Mouse (Mus musculus): ENCODE results near the gene Ngly1. TPM values are rescaled to one million over a fixed set of nuclear protein-coding genes. Genes with fewer than 3 reads are reported as not detected.

Ngly1 gene
- polyA plus RNA-seq (2012; rRNA removed) = 45.4 and 52.5 TPM in 2 replicates

- Histone ChIP-seq H3K27ac (ENCODE audit: control insufficient read depth, insufficient read depth, low read length) (peak within 1 kb of the TSS; percentile 35; the same call in 1 of the 2 replicates), H3K36me3 (ENCODE audit: control insufficient read depth, insufficient read depth, low read length) (no peaks in the 10 kb centered on the region), H3K4me3 (ENCODE audit: control insufficient read depth, insufficient read depth, low read length) (peak within 1 kb of the TSS; percentile 94), H3K27me3 (ENCODE audit: control insufficient read depth, insufficient read depth, low read length) (no peaks in the 10 kb centered on the region), H3K4me1 (replicated peaks; ENCODE audit: control insufficient read depth, insufficient read depth, low read length) (0 out of 2 replicates have a peak, but pooled peaks cover 2% of the 10 kb centered on the region)
- DNase-seq = peak; percentile 84
- TF ChIP-seq POLR2A (IDR thresholded peaks at IDR 0.05; ENCODE audit: control insufficient read depth, extremely low read depth, insufficient read depth, low read length, poor library complexity) = peak; percentile 99
- TF ChIP-seq CTCF (IDR thresholded peaks at IDR 0.05; ENCODE audit: borderline replicate concordance, control insufficient read depth, extremely low read depth, insufficient read depth, low read length, poor library complexity) = peak; percentile 27; the same call in 1 of the 2 replicates
- under 1% methylated on average over 65 of the region's 65 CpGs for WGBS
Measured at GRCm38 (mm10) chr14:16249171-16249874, at the start of gene Ngly1, which contains the start of gene Oxsm. Ngly1 (plus strand) TSS chr14:16249280. Oxsm (minus strand) TSS chr14:16249808.

GRCm38 (mm10) chr14:16200220-16200912, 48.7 kb upstream of the Ngly1 start:
- no peaks in the 10 kb centered on the region for H3K27me3 ChIP-seq (ENCODE audit: control insufficient read depth, insufficient read depth, low read length)
- TF ChIP-seq CTCF (IDR thresholded peaks at IDR 0.05; ENCODE audit: borderline replicate concordance, control insufficient read depth, extremely low read depth, insufficient read depth, low read length, poor library complexity) = no peak
- TF ChIP-seq POLR2A (IDR thresholded peaks at IDR 0.05; ENCODE audit: control insufficient read depth, extremely low read depth, insufficient read depth, low read length, poor library complexity) = no peak

GRCm38 (mm10) chr14:16200969-16201638, 48.0 kb upstream of the Ngly1 start:
- H3K4me3 ChIP-seq (ENCODE audit: control insufficient read depth, insufficient read depth, low read length) = no peak overlapping the region
- TF ChIP-seq CTCF (IDR thresholded peaks at IDR 0.05; ENCODE audit: borderline replicate concordance, control insufficient read depth, extremely low read depth, insufficient read depth, low read length, poor library complexity) (no peak), POLR2A (IDR thresholded peaks at IDR 0.05; ENCODE audit: control insufficient read depth, extremely low read depth, insufficient read depth, low read length, poor library complexity) (no peak)
- no peak for DNase-seq
- no peak overlapping the region for H3K27ac ChIP-seq (ENCODE audit: control insufficient read depth, insufficient read depth, low read length)
- H3K27me3 ChIP-seq (ENCODE audit: control insufficient read depth, insufficient read depth, low read length) = no peaks in the 10 kb centered on the region
- 81% methylated on average over 8 of the region's 8 CpGs for WGBS
- H3K4me1 ChIP-seq (replicated peaks; ENCODE audit: control insufficient read depth, insufficient read depth, low read length) = peaks cover 6% of the 10 kb centered on the region; the same call in 1 of the 2 replicates
- H3K36me3 ChIP-seq (ENCODE audit: control insufficient read depth, insufficient read depth, low read length) = no peaks in the 10 kb centered on the region

More at GRCm38 (mm10) chr14:16200220-16200912, 48.7 kb upstream of the Ngly1 start:
- no peaks in the 10 kb centered on the region for H3K36me3 ChIP-seq (ENCODE audit: control insufficient read depth, insufficient read depth, low read length)
- DNase-seq = no peak
- WGBS = 89% methylated on average over 6 of the region's 6 CpGs
- no peak overlapping the region for H3K27ac ChIP-seq (ENCODE audit: control insufficient read depth, insufficient read depth, low read length)
- no peak overlapping the region for H3K4me3 ChIP-seq (ENCODE audit: control insufficient read depth, insufficient read depth, low read length)
- peaks cover 8% of the 10 kb centered on the region; the same call in 1 of the 2 replicates for H3K4me1 ChIP-seq (replicated peaks; ENCODE audit: control insufficient read depth, insufficient read depth, low read length)

GRCm38 (mm10) chr14:16201673-16202072, 47.4 kb upstream of the Ngly1 start:
- H3K4me1 ChIP-seq (replicated peaks; ENCODE audit: control insufficient read depth, insufficient read depth, low read length) = peaks cover 5% of the 10 kb centered on the region; the same call in 1 of the 2 replicates
- TF ChIP-seq CTCF (IDR thresholded peaks at IDR 0.05; ENCODE audit: borderline replicate concordance, control insufficient read depth, extremely low read depth, insufficient read depth, low read length, poor library complexity) (no peak), POLR2A (IDR thresholded peaks at IDR 0.05; ENCODE audit: control insufficient read depth, extremely low read depth, insufficient read depth, low read length, poor library complexity) (no peak)
- WGBS = 67% methylated on average over 3 of the region's 3 CpGs
- no peaks in the 10 kb centered on the region for H3K36me3 ChIP-seq (ENCODE audit: control insufficient read depth, insufficient read depth, low read length)
- DNase-seq = no peak
- H3K27me3 ChIP-seq (ENCODE audit: control insufficient read depth, insufficient read depth, low read length) = no peaks in the 10 kb centered on the region
- H3K27ac ChIP-seq (ENCODE audit: control insufficient read depth, insufficient read depth, low read length) = no peak overlapping the region
- no peak overlapping the region for H3K4me3 ChIP-seq (ENCODE audit: control insufficient read depth, insufficient read depth, low read length)

- DNase-seq = no peak
- Histone ChIP-seq H3K4me3 (ENCODE audit: control insufficient read depth, insufficient read depth, low read length) (no peak overlapping the region), H3K36me3 (ENCODE audit: control insufficient read depth, insufficient read depth, low read length) (no peaks in the 10 kb centered on the region), H3K4me1 (replicated peaks; ENCODE audit: control insufficient read depth, insufficient read depth, low read length) (no peaks in the 10 kb centered on the region), H3K27ac (ENCODE audit: control insufficient read depth, insufficient read depth, low read length) (no peak overlapping the region), H3K27me3 (ENCODE audit: control insufficient read depth, insufficient read depth, low read length) (no peaks in the 10 kb centered on the region)
- TF ChIP-seq POLR2A (IDR thresholded peaks at IDR 0.05; ENCODE audit: control insufficient read depth, extremely low read depth, insufficient read depth, low read length, poor library complexity) (no peak), CTCF (IDR thresholded peaks at IDR 0.05; ENCODE audit: borderline replicate concordance, control insufficient read depth, extremely low read depth, insufficient read depth, low read length, poor library complexity) (no peak)
Measured at GRCm38 (mm10) chr14:16207722-16208121, 41.4 kb upstream of the Ngly1 start.

GRCm38 (mm10) chr14:16219015-16219414, 30.1 kb upstream of the Ngly1 start:
- 51% methylated on average over 2 of the region's 2 CpGs for WGBS
- DNase-seq = no peak
- TF ChIP-seq CTCF (IDR thresholded peaks at IDR 0.05; ENCODE audit: borderline replicate concordance, control insufficient read depth, extremely low read depth, insufficient read depth, low read length, poor library complexity) (no peak), POLR2A (IDR thresholded peaks at IDR 0.05; ENCODE audit: control insufficient read depth, extremely low read depth, insufficient read depth, low read length, poor library complexity) (no peak)
- Histone ChIP-seq H3K4me1 (replicated peaks; ENCODE audit: control insufficient read depth, insufficient read depth, low read length) (no peaks in the 10 kb centered on the region), H3K27me3 (ENCODE audit: control insufficient read depth, insufficient read depth, low read length) (no peaks in the 10 kb centered on the region), H3K4me3 (ENCODE audit: control insufficient read depth, insufficient read depth, low read length) (no peak overlapping the region), H3K36me3 (ENCODE audit: control insufficient read depth, insufficient read depth, low read length) (no peaks in the 10 kb centered on the region), H3K27ac (ENCODE audit: control insufficient read depth, insufficient read depth, low read length) (no peak overlapping the region)

All from thymus, adult 2 months (tissue).